Mouse (Mus musculus) liver (tissue): ENCODE data around the gene Arhgap23.
A peak's percentile ranks its signal among the peaks of the same experiment; 100 is the strongest.

Experiments used
- DNase-seq: peaks from one replicate; pipeline ENCODE4 v3.0.0-alpha.2; 2020; ENCODE audit warnings: mixed read lengths

The Arhgap23 gene

DNA sequence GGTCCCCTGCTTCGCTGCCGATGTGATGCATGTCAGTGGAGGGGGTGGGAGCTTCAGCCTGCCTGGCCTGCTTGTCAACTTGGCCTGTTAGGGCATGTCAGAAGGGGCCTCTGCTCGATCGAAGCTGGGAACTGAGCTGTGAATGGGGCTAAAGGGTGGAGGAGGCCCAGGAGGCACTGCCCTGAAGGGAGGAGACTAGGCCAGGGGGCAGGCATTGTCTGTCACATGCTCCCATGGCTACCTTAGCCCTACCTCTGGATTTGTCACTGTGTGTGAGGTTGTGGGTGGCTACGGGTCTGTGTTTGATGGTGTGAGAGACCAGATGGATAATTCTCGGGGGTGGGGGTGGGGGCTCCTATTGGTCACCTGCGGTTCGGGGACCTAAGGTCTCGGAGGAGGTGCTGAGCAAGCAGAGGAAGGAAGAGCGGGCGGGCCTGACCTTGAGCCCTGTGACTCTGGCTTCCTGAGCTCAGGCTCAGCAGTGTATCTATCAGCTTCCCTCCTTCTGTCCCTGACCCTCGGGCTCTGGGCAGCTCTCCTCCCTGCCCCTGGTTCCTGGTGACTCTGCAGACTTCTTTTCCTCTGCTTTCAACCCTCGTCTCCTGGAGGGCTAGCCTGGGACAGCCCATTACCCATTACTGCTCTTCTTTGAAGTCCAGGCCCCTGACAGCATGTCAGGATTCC, 20.6 kb downstream of the Arhgap23 start:
- peak; percentile 75 for DNase-seq

DNA sequence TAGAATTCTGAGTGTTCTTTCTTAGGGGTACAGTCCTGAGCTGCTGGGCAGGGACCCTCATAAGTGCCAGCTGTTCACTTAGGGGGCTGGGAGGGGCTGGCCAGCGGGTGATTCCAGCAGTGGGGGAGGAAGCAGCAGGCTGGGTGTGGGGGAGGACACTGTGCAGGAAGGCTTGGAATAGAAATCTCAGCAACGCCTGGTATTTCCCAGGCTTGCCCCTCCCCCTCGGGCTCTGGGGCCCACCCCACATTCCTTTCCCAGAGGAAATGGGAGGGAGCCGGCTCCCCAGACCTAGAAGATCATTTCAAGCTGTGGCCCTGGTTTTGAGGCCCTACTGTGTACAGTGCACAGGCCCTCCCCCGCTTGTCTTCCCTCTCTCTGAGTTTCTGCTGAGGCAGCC, 22.4 kb downstream of the Arhgap23 start:
- peak; percentile 74 for DNase-seq

- peak; percentile 52 for DNase-seq
Observed at GRCm38 (mm10) chr11:97438868-97439267, 23.5 kb downstream of the Arhgap23 start.

DNA sequence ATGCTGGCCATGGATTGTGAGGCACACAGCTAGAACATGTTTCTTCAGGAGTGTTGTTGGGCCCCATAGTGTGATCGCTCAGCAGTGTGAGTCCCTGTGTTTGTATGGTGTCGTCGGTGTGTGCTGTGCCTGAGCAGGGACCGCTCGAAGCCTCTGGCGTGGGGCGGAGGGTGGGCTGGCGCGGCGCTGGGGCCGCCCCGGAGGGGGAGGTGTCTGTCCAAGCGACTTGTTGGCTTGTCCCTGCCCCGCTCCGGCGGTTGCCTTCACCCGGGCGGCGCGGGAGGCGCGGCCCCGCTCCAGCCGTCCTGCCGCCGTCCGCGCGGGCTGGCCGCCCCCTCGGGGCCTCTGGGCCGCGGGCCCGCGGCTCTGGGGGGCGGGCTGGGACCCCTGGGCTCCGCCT, 24.6 kb downstream of the Arhgap23 start:
- DNase-seq: peak; percentile 93

GRCm38 (mm10) chr11:97440441-97440881, 25.1 kb downstream of the Arhgap23 start:
- DNase-seq: peak; percentile 68

- peak; percentile 56 for DNase-seq
Observed at GRCm38 (mm10) chr11:97441036-97441657, 25.8 kb downstream of the Arhgap23 start.

- DNase-seq: peak; percentile 76
Observed at GRCm38 (mm10) chr11:97441658-97442125, 26.4 kb downstream of the Arhgap23 start.

DNA sequence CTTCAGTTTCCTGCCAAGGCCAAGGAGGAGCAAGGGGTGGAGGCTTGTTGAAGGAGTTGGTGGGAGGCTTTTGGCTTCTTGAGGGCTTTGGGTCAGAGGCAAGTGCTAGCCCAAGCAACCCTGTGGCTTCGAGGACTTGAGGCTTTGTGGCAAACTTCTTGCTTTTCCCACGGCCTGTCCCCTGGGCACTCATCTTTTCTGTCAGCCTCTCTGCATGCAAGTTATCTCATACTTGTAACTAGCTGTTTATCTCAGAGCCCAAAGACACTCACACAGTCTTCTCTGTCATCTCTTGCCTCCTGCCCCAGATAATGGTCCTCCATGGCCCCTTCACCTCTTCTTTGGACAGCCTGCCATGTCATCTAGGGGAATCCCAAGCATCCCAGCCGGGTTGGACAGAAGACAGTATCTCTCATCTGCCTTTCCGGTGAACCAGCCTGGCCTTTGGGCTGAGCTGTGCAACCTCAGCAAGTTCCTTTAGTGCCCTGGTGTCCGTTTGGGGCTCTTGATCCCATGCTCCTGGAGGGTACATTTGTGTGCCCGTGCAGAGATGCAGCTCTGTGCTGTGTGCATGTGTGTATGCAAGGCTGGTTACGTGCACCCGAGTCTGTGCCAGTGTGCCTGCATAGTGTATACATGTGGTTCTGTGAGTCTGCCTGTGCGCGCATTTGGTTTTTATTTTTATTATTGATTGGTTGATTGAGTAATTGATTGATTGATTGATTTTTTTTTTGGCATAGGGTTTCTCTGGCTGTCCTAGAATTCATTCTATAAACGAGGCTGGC, 27.8 kb downstream of the Arhgap23 start:
- peak; percentile 80 for DNase-seq

DNA sequence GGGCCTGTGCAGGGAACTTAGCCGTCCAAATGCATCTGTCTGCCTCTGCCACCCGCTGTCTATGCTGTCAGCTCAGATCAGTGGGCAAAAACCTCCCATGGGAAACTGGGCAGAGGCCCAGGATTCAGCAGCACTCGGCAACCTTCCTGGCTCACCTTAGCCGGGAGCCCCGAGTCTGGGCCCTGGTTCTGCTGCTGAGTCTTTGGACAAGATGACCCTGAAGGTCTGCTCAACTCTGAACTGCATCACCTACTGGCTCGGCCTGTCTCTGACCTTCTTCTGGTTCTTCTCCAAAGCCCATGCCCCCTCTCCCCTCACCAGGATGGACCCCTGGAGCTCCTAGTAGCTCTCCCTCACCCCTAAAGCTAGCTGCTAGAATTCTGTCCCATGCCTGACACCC, 30.3 kb downstream of the Arhgap23 start:
- no peak for DNase-seq

DNA sequence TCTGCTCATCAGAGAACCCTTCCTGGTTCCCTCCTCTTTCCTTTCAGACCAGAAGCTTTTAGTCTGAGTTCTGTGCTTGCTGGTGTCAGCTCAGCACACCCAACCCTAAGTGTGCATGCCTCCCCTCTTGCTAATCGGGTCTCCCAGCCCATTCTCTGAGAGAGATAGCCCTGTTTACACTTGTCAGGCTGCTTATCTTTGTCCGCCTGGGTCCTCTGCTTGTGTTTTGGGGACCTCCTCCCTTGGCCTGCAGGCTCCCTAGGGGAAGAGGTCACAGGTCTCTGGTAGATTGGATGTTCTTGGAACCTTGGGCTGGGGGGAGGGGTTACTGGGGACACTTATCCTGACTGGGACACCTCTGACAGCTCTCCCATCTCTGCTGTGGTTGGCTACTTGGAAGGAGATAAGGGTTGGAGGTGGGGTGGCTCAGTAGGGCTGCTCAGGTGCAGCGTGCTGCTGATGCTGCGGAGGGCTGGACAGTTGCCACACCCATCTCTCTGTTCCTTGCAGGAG, 30.7 kb downstream of the Arhgap23 start:
- peak; percentile 91 for DNase-seq

GRCm38 (mm10) chr11:97447979-97448378, 32.6 kb downstream of the Arhgap23 start:
- no peak for DNase-seq

- no peak for DNase-seq
Observed at GRCm38 (mm10) chr11:97448611-97449394, 33.5 kb downstream of the Arhgap23 start.

DNA sequence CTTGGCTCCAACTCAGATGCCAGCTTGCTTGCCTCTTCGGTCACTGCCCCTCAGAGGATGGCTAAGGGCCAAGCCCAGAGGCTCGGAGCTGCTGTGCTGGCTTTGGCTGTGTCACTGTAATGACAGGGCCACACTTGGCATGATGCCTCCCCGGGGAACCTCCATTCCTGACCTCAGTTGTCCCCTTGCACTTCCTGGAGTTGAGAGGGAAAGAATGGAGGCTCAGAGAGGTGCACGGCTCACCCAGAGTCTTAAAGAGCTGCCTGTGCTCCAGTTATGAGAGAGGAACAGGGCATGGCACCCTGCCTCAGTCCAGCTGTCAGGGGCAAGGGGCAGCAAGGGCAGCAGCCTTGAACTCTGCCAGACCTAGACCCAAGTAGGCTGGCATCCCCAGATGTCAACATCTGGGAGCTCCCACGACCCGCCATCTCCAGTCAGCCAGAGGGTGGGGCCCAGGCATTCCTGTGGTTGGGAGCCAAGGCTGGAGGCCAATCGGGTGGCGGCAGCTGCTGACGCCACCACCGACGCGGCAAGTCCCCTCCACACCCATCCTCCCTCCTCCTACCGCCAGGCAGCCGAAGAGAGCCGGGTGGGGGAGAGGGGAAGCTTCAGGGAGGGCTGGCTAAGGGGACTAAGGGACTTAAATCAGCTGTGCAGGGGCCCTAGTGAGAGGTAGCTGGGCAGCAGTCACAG, 34.4 kb downstream of the Arhgap23 start:
- DNase-seq: peak; percentile 81

- DNase-seq: no peak
Observed at GRCm38 (mm10) chr11:97450305-97450922, 35.1 kb downstream of the Arhgap23 start.

DNA sequence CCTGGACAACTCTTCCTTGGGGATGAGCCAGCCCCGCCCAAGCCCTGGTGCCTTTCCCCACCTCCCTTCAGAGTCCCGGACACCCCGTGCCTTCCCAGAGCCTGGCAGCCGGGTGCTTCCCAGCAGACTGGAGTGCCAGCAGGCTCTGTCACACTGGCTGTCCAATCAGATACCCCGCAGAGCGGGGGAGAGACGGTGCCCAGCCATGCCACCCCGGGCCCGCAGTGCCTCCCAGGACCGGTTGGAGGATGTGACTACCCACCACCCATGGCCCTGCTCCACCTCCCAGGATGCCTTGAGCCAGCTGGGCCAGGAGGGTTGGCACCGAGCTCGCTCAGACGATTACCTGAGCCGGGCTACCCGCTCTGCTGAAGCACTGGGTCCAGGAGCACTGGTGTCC, 36.3 kb downstream of the Arhgap23 start:
- DNase-seq: no peak

DNA sequence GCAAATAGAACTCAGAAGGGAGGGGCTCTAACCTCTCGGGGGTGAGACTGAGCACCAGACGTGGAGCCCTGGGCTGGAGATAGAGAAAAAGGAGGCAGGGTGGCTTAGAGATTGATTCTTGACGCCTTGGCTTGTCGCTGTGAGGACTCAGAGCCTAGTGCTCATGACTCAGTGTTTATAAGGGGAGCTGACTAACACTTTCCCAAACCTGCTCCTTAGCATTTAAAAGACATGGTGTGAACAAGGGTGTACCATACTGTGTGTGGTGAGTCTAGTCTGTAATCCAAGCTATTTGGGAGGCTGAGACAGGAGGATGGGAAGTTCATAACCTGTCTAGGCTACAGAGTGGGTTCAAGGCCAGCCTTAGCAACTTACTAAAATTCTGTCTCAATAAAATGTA, 41.8 kb downstream of the Arhgap23 start:
- DNase-seq: no peak

GRCm38 (mm10) chr11:97461307-97461820, 46.0 kb downstream of the Arhgap23 start:
- DNase-seq: no peak

GRCm38 (mm10) chr11:97462538-97462937, 47.2 kb downstream of the Arhgap23 start:
- no peak for DNase-seq

DNA sequence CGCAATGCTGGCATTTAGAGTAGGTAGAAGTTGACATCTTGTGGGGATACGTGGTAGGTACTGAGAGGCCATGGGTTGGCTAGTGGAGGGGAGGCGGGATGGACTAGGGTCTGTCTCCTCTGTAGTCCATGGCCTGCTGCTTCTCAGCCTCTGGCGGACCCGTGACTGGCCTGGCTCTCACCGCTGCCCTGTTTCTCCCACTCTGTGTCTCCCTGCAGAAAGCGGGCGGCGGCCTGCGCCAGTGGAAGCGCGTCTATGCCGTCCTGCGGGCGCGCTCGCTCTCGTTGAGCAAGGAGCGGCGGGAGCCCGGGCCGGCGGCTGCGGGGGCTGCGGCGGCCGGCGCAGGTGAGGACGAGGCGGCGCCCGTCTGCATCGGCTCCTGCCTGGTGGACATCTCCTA, 47.8 kb downstream of the Arhgap23 start:
- DNase-seq: no peak

GRCm38 (mm10) chr11:97463991-97464390, 48.7 kb downstream of the Arhgap23 start:
- no peak for DNase-seq

DNA sequence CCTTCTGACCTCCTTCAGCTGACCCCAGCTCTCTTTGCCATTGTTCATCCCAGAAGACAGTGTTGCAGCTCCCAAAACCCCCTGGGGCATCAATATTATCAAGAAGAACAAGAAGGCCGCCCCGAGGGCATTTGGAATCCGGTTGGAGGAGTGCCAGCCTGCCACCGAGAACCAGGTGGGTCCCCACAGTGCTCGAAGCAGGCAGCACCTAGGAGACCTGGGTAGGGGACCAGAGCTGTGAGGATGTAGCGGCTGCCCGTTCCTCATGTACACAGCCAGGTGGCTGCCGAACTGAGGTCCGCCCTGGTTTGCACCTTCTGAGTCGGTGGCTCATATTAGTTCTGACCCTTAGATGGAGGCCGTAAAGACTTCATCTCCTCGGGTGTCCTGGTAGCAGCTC, 50.6 kb downstream of the Arhgap23 start:
- no peak for DNase-seq
